Mouse (Mus musculus): Measurements from ENCODE around the gene Gtf2ird2.
A peak's percentile ranks its signal among the peaks of the same experiment; 100 is the strongest.

Gtf2ird2 gene

GRCm38 (mm10) chr5:134182735-134183134, 1.1 kb upstream of the Gtf2ird2 start:
- peak; percentile 44 for DNase-seq (ENCODE audit: inconsistent ontology term)

GRCm38 (mm10) chr5:134183162-134183561, 657 bp upstream of the Gtf2ird2 start:
- no peak for DNase-seq (ENCODE audit: inconsistent ontology term)

- no peak for DNase-seq (ENCODE audit: inconsistent ontology term)
Measured at GRCm38 (mm10) chr5:134186059-134186458, 2.2 kb downstream of the Gtf2ird2 start.

- peak; percentile 28 for DNase-seq (ENCODE audit: inconsistent ontology term)
Measured at GRCm38 (mm10) chr5:134186961-134187731, 3.3 kb downstream of the Gtf2ird2 start.

GRCm38 (mm10) chr5:134188571-134188970, 4.8 kb downstream of the Gtf2ird2 start:
- DNase-seq (ENCODE audit: inconsistent ontology term), result peak; percentile 21

- no peak for DNase-seq (ENCODE audit: inconsistent ontology term)
Measured at GRCm38 (mm10) chr5:134193664-134194063, 9.8 kb downstream of the Gtf2ird2 start.

- no peak for DNase-seq (ENCODE audit: inconsistent ontology term)
Measured at GRCm38 (mm10) chr5:134206721-134207120, 22.9 kb downstream of the Gtf2ird2 start.

- DNase-seq (ENCODE audit: inconsistent ontology term), result no peak
Measured at GRCm38 (mm10) chr5:134209931-134210554, 26.2 kb downstream of the Gtf2ird2 start.

- no peak for DNase-seq (ENCODE audit: inconsistent ontology term)
Measured at GRCm38 (mm10) chr5:134214021-134214806, 30.4 kb downstream of the Gtf2ird2 start.

- DNase-seq (ENCODE audit: inconsistent ontology term), result no peak
Measured at GRCm38 (mm10) chr5:134217900-134218299, 34.1 kb downstream of the Gtf2ird2 start.

GRCm38 (mm10) chr5:134221278-134221677, 37.5 kb downstream of the Gtf2ird2 start:
- no peak for DNase-seq (ENCODE audit: inconsistent ontology term)

GRCm38 (mm10) chr5:134221708-134222150, 37.9 kb downstream of the Gtf2ird2 start:
- no peak for DNase-seq (ENCODE audit: inconsistent ontology term)

GRCm38 (mm10) chr5:134225110-134225901, 41.5 kb downstream of the Gtf2ird2 start:
- no peak for DNase-seq (ENCODE audit: inconsistent ontology term)

- no peak for DNase-seq (ENCODE audit: inconsistent ontology term)
Measured at GRCm38 (mm10) chr5:134226946-134227345, 43.1 kb downstream of the Gtf2ird2 start.

- peak; percentile 56 for DNase-seq (ENCODE audit: inconsistent ontology term)
Measured at GRCm38 (mm10) chr5:134227574-134228248, 43.9 kb downstream of the Gtf2ird2 start.

- no peak for DNase-seq (ENCODE audit: inconsistent ontology term)
Measured at GRCm38 (mm10) chr5:134228249-134228638, 44.4 kb downstream of the Gtf2ird2 start.

GRCm38 (mm10) chr5:134229391-134229790, 45.6 kb downstream of the Gtf2ird2 start, which contains the start of gene Ncf1:
Gene Ncf1 (minus strand): TSS chr5:134229625.
- DNase-seq (ENCODE audit: inconsistent ontology term), result no peak

- DNase-seq (ENCODE audit: inconsistent ontology term), result no peak
Measured at GRCm38 (mm10) chr5:134231376-134231775, 47.6 kb downstream of the Gtf2ird2 start.

- DNase-seq (ENCODE audit: inconsistent ontology term), result no peak
Measured at GRCm38 (mm10) chr5:134232111-134232510, 48.3 kb downstream of the Gtf2ird2 start.

GRCm38 (mm10) chr5:134232568-134232967, 48.7 kb downstream of the Gtf2ird2 start:
- no peak for DNase-seq (ENCODE audit: inconsistent ontology term)

GRCm38 (mm10) chr5:134233244-134233651, 49.4 kb downstream of the Gtf2ird2 start:
- no peak for DNase-seq (ENCODE audit: inconsistent ontology term)
